Mouse (Mus musculus): ENCODE results near the gene Dnah2. TPM values are rescaled to one million over a fixed set of nuclear protein-coding genes. Genes with fewer than 3 reads are reported as not detected.
A peak's percentile ranks its signal among the peaks of the same experiment; 100 is the strongest.

Gene Dnah2
- total RNA-seq, 1 experiment = 0.98 TPM

GRCm38 (mm10) chr11:69421131-69421977 is 127.6 kb downstream of the Dnah2 start:
- Histone ChIP-seq H3K36me3 (ENCODE audit: control insufficient read depth, insufficient read depth, low read length, poor library complexity, severe bottlenecking) (no peaks in the 10 kb centered on the region), H3K4me3 (ENCODE audit: insufficient read depth in 1 of 2, low read depth in 1 of 2, low read length in 2 of 2, poor library complexity in 1 of 2, severe bottlenecking in 1 of 2) (no peak overlapping the region), H3K9me3 (ENCODE audit: control insufficient read depth, insufficient read depth, low read depth, low read length) (no peaks in the 10 kb centered on the region), H3K9ac (ENCODE audit: insufficient read depth, low read depth, low read length, poor library complexity, severe bottlenecking) (0 out of 2 replicates have a peak overlapping the region, but pooled peaks have one; percentile 2), H3K4me1 (ENCODE audit: control insufficient read depth in 2 of 2, insufficient read depth in 2 of 2, low read length in 2 of 2, poor library complexity in 1 of 2) (peaks cover 6 to 15% of the 10 kb centered on the region in 2 experiments), H3K27ac (ENCODE audit: insufficient read depth, low read depth, low read length, poor library complexity, severe bottlenecking) (no peak overlapping the region)
- no peak for DNase-seq (ENCODE audit: low read depth, low spot score)
- in situ Hi-C loops (cut with MboI; ENCODE audit: low sequenced_read_pairs in 2 of 2, unreplicated experiment in 2 of 2) = no loop called here
- no peak for TF ChIP-seq CHD2 (IDR thresholded peaks at IDR 0.05; ENCODE audit: low read depth, low read length)
- TF ChIP-seq HCFC1 (IDR thresholded peaks at IDR 0.05; ENCODE audit: borderline replicate concordance, insufficient read depth, low read length) = no peak

- H3K4me3 ChIP-seq (ENCODE audit: insufficient read depth in 1 of 2, low read depth in 1 of 2, low read length in 2 of 2, poor library complexity in 1 of 2, severe bottlenecking in 1 of 2) = peak overlapping the region; percentile 49 to 72
- no peaks in the 10 kb centered on the region for H3K36me3 ChIP-seq (ENCODE audit: control insufficient read depth, insufficient read depth, low read length, poor library complexity, severe bottlenecking)
- no peak for DNase-seq (ENCODE audit: low read depth, low spot score)
- in situ Hi-C loops (cut with MboI; ENCODE audit: low sequenced_read_pairs in 2 of 2, unreplicated experiment in 2 of 2) = no loop called here
- H3K9ac ChIP-seq (ENCODE audit: insufficient read depth, low read depth, low read length, poor library complexity, severe bottlenecking) = no peak overlapping the region
- no peaks in the 10 kb centered on the region for H3K9me3 ChIP-seq (ENCODE audit: control insufficient read depth, insufficient read depth, low read depth, low read length)
- H3K4me1 ChIP-seq (ENCODE audit: control insufficient read depth in 2 of 2, insufficient read depth in 2 of 2, low read length in 2 of 2, poor library complexity in 1 of 2) = peaks cover 6 to 15% of the 10 kb centered on the region in 2 experiments
- TF ChIP-seq ZC3H11A (IDR thresholded peaks at IDR 0.05; ENCODE audit: borderline replicate concordance, low read depth, low read length) (no peak), HCFC1 (IDR thresholded peaks at IDR 0.05; ENCODE audit: borderline replicate concordance, insufficient read depth, low read length) (no peak), MAFK (IDR thresholded peaks at IDR 0.05; ENCODE audit: insufficient read depth, low read depth, low read length) (no peak), CHD2 (IDR thresholded peaks at IDR 0.05; ENCODE audit: low read depth, low read length) (no peak), ZNF384 (IDR thresholded peaks at IDR 0.05; ENCODE audit: low read depth, low read length) (no peak)
- H3K27ac ChIP-seq (ENCODE audit: insufficient read depth, low read depth, low read length, poor library complexity, severe bottlenecking) = no peak overlapping the region
Measured at GRCm38 (mm10) chr11:69420554-69421000, 128.3 kb downstream of the Dnah2 start.

GRCm38 (mm10) chr11:69419813-69420553 is 128.9 kb downstream of the Dnah2 start:
- Histone ChIP-seq H3K4me3 (ENCODE audit: insufficient read depth in 1 of 2, low read depth in 1 of 2, low read length in 2 of 2, poor library complexity in 1 of 2, severe bottlenecking in 1 of 2) (peak overlapping the region; percentile 49 to 72), H3K9ac (ENCODE audit: insufficient read depth, low read depth, low read length, poor library complexity, severe bottlenecking) (peak overlapping the region; percentile 34; the same call in 1 of the 2 replicates), H3K36me3 (ENCODE audit: control insufficient read depth, insufficient read depth, low read length, poor library complexity, severe bottlenecking) (no peaks in the 10 kb centered on the region), H3K9me3 (ENCODE audit: control insufficient read depth, insufficient read depth, low read depth, low read length) (no peaks in the 10 kb centered on the region), H3K4me1 (ENCODE audit: control insufficient read depth in 2 of 2, insufficient read depth in 2 of 2, low read length in 2 of 2, poor library complexity in 1 of 2) (peaks cover 6 to 18% of the 10 kb centered on the region in 2 experiments), H3K27ac (ENCODE audit: insufficient read depth, low read depth, low read length, poor library complexity, severe bottlenecking) (no peak overlapping the region)
- in situ Hi-C loops (cut with MboI; ENCODE audit: low sequenced_read_pairs in 2 of 2, unreplicated experiment in 2 of 2) = no loop called here
- TF ChIP-seq HCFC1 (IDR thresholded peaks at IDR 0.05; ENCODE audit: borderline replicate concordance, insufficient read depth, low read length) (no peak), ZC3H11A (IDR thresholded peaks at IDR 0.05; ENCODE audit: borderline replicate concordance, low read depth, low read length) (no peak), CHD2 (IDR thresholded peaks at IDR 0.05; ENCODE audit: low read depth, low read length) (no peak), ZNF384 (IDR thresholded peaks at IDR 0.05; ENCODE audit: low read depth, low read length) (no peak), MAFK (IDR thresholded peaks at IDR 0.05; ENCODE audit: insufficient read depth, low read depth, low read length) (no peak)
- DNase-seq (ENCODE audit: low read depth, low spot score) = no peak

GRCm38 (mm10) chr11:69419443-69419812 is 129.5 kb downstream of the Dnah2 start:
- no peaks in the 10 kb centered on the region for H3K9me3 ChIP-seq (ENCODE audit: control insufficient read depth, insufficient read depth, low read depth, low read length)
- in situ Hi-C loops (cut with MboI; ENCODE audit: low sequenced_read_pairs in 2 of 2, unreplicated experiment in 2 of 2) = no loop called here
- H3K27ac ChIP-seq (ENCODE audit: insufficient read depth, low read depth, low read length, poor library complexity, severe bottlenecking) = no peak overlapping the region; the same call in 1 of the 2 replicates

More at GRCm38 (mm10) chr11:69419443-69419812, 129.5 kb downstream of the Dnah2 start:
- TF ChIP-seq MAFK (IDR thresholded peaks at IDR 0.05; ENCODE audit: insufficient read depth, low read depth, low read length) = no peak
- H3K4me1 ChIP-seq (ENCODE audit: control insufficient read depth in 2 of 2, insufficient read depth in 2 of 2, low read length in 2 of 2, poor library complexity in 1 of 2) = peaks cover 6 to 22% of the 10 kb centered on the region in 2 experiments
- no peak for DNase-seq (ENCODE audit: low read depth, low spot score)
- H3K9ac ChIP-seq (ENCODE audit: insufficient read depth, low read depth, low read length, poor library complexity, severe bottlenecking) = peak overlapping the region; percentile 34; the same call in 1 of the 2 replicates
- peak overlapping the region; percentile 34 to 72; a peak in 3 of 4 replicates for H3K4me3 ChIP-seq (ENCODE audit: insufficient read depth in 1 of 2, low read depth in 1 of 2, low read length in 2 of 2, poor library complexity in 1 of 2, severe bottlenecking in 1 of 2)
- H3K36me3 ChIP-seq (ENCODE audit: control insufficient read depth, insufficient read depth, low read length, poor library complexity, severe bottlenecking) = no peaks in the 10 kb centered on the region
